Mouse (Mus musculus) ES-E14 (cell line): ENCODE measurements at regions not wholly inside any gene's neighbourhood (a gene's known extent, or its start where the extent isn't known, plus 50 kb on each side); places are given as distances from the start of the nearest gene placed in this dataset.

Experiments used
- DNase-seq: peaks from one replicate; pipeline ENCODE4 v3.0.0-alpha.2; 2013; ENCODE audit warnings: low read depth, low spot score
- H3K27ac ChIP-seq: 2 replicates; pipeline ENCODE4 v1.5.1; 2012; ENCODE audit warnings: low read depth, mild to moderate bottlenecking, low read length, moderate library complexity, mixed read lengths; ENCODE audit not compliant: poor library complexity, insufficient read depth, severe bottlenecking
- H3K36me3 ChIP-seq: 2 replicates; pipeline ENCODE4 v1.6.1; 2012; ENCODE audit warnings: mild to moderate bottlenecking, low read length, moderate library complexity, mixed read lengths; ENCODE audit not compliant: control insufficient read depth, poor library complexity, insufficient read depth, severe bottlenecking
- H3K4me1 ChIP-seq, 2 experiments: fragments of 150-350 bp in 1 of 2; sonication (generic) in 1 of 2; 2 replicates each; pipeline ENCODE4 v1.6.1; 2012; ENCODE audit warnings: low read length in 2 of 2, mild to moderate bottlenecking in 1 of 2, mixed read lengths in 1 of 2; ENCODE audit not compliant: control insufficient read depth in 2 of 2, insufficient read depth in 2 of 2, poor library complexity in 1 of 2
- H3K4me3 ChIP-seq, 2 experiments: fragments of 150-350 bp in 1 of 2; sonication (generic) in 1 of 2; 2 replicates each; pipeline ENCODE4 v1.5.1; 2012; ENCODE audit warnings: low read length in 2 of 2, low read depth in 1 of 2, mild to moderate bottlenecking in 1 of 2, mixed read lengths in 1 of 2; ENCODE audit not compliant: insufficient read depth in 1 of 2, poor library complexity in 1 of 2, severe bottlenecking in 1 of 2
- H3K9ac ChIP-seq: 2 replicates; pipeline ENCODE4 v1.6.1; 2012; ENCODE audit warnings: low read depth, mild to moderate bottlenecking, low read length, mixed read lengths; ENCODE audit not compliant: poor library complexity, insufficient read depth, severe bottlenecking
- H3K9me3 ChIP-seq: fragments of 150-350 bp; sonication (generic); 2 replicates; pipeline ENCODE4 v1.6.1; 2012; ENCODE audit warnings: low read depth, mild to moderate bottlenecking, low read length; ENCODE audit not compliant: control insufficient read depth, insufficient read depth
- CHD2 ChIP-seq: IDR thresholded peaks from 2 replicates; pipeline ENCODE4 v1.6.1; 2014; ENCODE audit warnings: mild to moderate bottlenecking, low read depth, low read length, inconsistent platforms
- HCFC1 ChIP-seq: IDR thresholded peaks from 2 replicates; pipeline ENCODE4 v1.6.1; 2012; ENCODE audit warnings: low read length, inconsistent platforms, borderline replicate concordance; ENCODE audit not compliant: insufficient read depth
- MAFK ChIP-seq: IDR thresholded peaks from 2 replicates; pipeline ENCODE4 v1.6.1; 2014; ENCODE audit warnings: mild to moderate bottlenecking, low read depth, low read length, inconsistent platforms; ENCODE audit not compliant: insufficient read depth
- ZC3H11A ChIP-seq: IDR thresholded peaks from 2 replicates; pipeline ENCODE4 v1.6.1; 2012; ENCODE audit warnings: low read depth, mild to moderate bottlenecking, inconsistent platforms, low read length, borderline replicate concordance
- ZNF384 ChIP-seq: IDR thresholded peaks from 2 replicates; pipeline ENCODE4 v1.6.1; 2012; ENCODE audit warnings: low read depth, low read length, inconsistent platforms
- in situ Hi-C, 2 experiments: fragments of 600-800 bp; cut with MboI; formaldehyde crosslinking; loops; one replicate each; pipeline ENCODE4 v1.15.1; 2025; ENCODE audit warnings: low sequenced_read_pairs in 2 of 2, inconsistent platforms in 1 of 2; ENCODE audit not compliant: unreplicated experiment in 2 of 2

- Histone ChIP-seq H3K27ac (no peak overlapping the region), H3K9me3 (no peaks in the 10 kb centered on the region), H3K4me3 (no peak overlapping the region), H3K9ac (no peak overlapping the region), H3K4me1 (no peaks in the 10 kb centered on the region), H3K36me3 (no peaks in the 10 kb centered on the region)
- no peak for DNase-seq
- in situ Hi-C loops: no loop called here
- no peak for TF ChIP-seq ZC3H11A
- no peak for TF ChIP-seq HCFC1
- TF ChIP-seq ZNF384: no peak
- TF ChIP-seq MAFK: no peak
- no peak for TF ChIP-seq CHD2
Measured at GRCm38 (mm10) chrX:11978679-11979078, 181.5 kb downstream of the Bcor start.

GRCm38 (mm10) chrX:11983276-11983675 lies 176.9 kb downstream of the Bcor start:
- DNase-seq: no peak
- no peak overlapping the region for H3K9ac ChIP-seq
- H3K36me3 ChIP-seq: no peaks in the 10 kb centered on the region
- H3K27ac ChIP-seq: no peak overlapping the region
- no peaks in the 10 kb centered on the region for H3K9me3 ChIP-seq
- H3K4me1 ChIP-seq: no peaks in the 10 kb centered on the region
- in situ Hi-C loops: no loop called here
- TF ChIP-seq ZC3H11A (no peak), MAFK (no peak), CHD2 (no peak), ZNF384 (no peak), HCFC1 (no peak)
- no peak overlapping the region for H3K4me3 ChIP-seq
